Mouse (Mus musculus) midbrain, embryonic 16.5 days (tissue): ENCODE data around the gene Muc2. TPM values are rescaled to one million over a fixed set of nuclear protein-coding genes. Genes with fewer than 3 reads are reported as not detected.

Source experiments
- ATAC-seq: fragments of 200-750 bp; cut with Nextera tagmentation; 2 replicates; pipeline ENCODE4 v1.8.0; 2017; ENCODE audit warnings: moderate TSS enrichment
- H3K27ac ChIP-seq: fragments of 300-500 bp; sonication (generic); 2 replicates; pipeline ENCODE4 v1.5.1; 2014; ENCODE audit warnings: mild to moderate bottlenecking, low read length, mixed read lengths
- H3K27me3 ChIP-seq: fragments of 300-500 bp; sonication (generic); 2 replicates; pipeline ENCODE4 v1.6.1; 2014; ENCODE audit warnings: low read depth, low read length, mixed read lengths; ENCODE audit not compliant: control insufficient read depth, insufficient read depth
- H3K36me3 ChIP-seq: fragments of 300-500 bp; sonication (generic); 2 replicates; pipeline ENCODE4 v1.6.1; 2014; ENCODE audit warnings: mild to moderate bottlenecking, low read length, moderate library complexity, mixed read lengths; ENCODE audit not compliant: control insufficient read depth, insufficient read depth
- H3K4me1 ChIP-seq: fragments of 300-500 bp; sonication (generic); 2 replicates; pipeline ENCODE4 v1.6.1; 2014; ENCODE audit warnings: mild to moderate bottlenecking, low read length, mixed read lengths; ENCODE audit not compliant: control insufficient read depth, insufficient read depth
- H3K4me2 ChIP-seq: fragments of 300-500 bp; sonication (generic); 2 replicates; pipeline ENCODE4 v1.6.1; 2014; ENCODE audit warnings: mild to moderate bottlenecking, low read length, mixed read lengths
- H3K4me3 ChIP-seq: fragments of 300-500 bp; sonication (generic); 2 replicates; pipeline ENCODE4 v1.5.1; 2014; ENCODE audit warnings: low read depth, mild to moderate bottlenecking, low read length, moderate library complexity, mixed read lengths
- H3K9ac ChIP-seq: fragments of 300-500 bp; sonication (generic); 2 replicates; pipeline ENCODE4 v1.6.1; 2014; ENCODE audit warnings: low read depth, low read length, mixed read lengths
- H3K9me3 ChIP-seq: fragments of 300-500 bp; sonication (generic); replicated peaks from 2 replicates; pipeline ENCODE4 v1.6.1; 2014; ENCODE audit warnings: mild to moderate bottlenecking, low read length, mixed read lengths; ENCODE audit not compliant: control insufficient read depth, poor library complexity, severe bottlenecking
- whole genome bisulfite sequencing: fragments of 180-500 bp; shearing (Covaris S2); extraction: QIAGEN DNeasy Blood & Tissue Kit; methylation state at CpG from one replicate; pipeline ENCODE4 v1.1.7; 2014; 5-methylcytosine and 5-hydroxymethylcytosine counted together
- polyA plus RNA-seq: library from polyadenylated mRNA; unstranded; fragments of >200 nt; fragmentation: Nextera tagmentation; extraction: Ambion mirVana; gene quantifications from 2 replicates; pipeline ENCODE4 v1.2.1, GENCODE M21; 2015

The Muc2 gene
- polyA plus RNA-seq, 1 experiment from 2014 or later, result 0.67 TPM

GRCm38 (mm10) chr7:141747451-141748100 is 57.4 kb downstream of the Muc2 start:
- Histone ChIP-seq H3K27ac (no peak overlapping the region), H3K4me1 (no peaks in the 10 kb centered on the region), H3K9me3 (no peaks in the 10 kb centered on the region), H3K36me3 (no peaks in the 10 kb centered on the region), H3K9ac (no peak overlapping the region), H3K4me2 (no peak overlapping the region), H3K4me3 (no peak overlapping the region), H3K27me3 (no peaks in the 10 kb centered on the region)
- WGBS, result 85% methylated on average over 7 of the region's 7 CpGs
- ATAC-seq, result no peak

- Histone ChIP-seq H3K4me2 (no peak overlapping the region), H3K9me3 (no peaks in the 10 kb centered on the region), H3K27ac (no peak overlapping the region), H3K9ac (no peak overlapping the region), H3K27me3 (no peaks in the 10 kb centered on the region), H3K4me1 (no peaks in the 10 kb centered on the region), H3K4me3 (no peak overlapping the region), H3K36me3 (no peaks in the 10 kb centered on the region)
- WGBS, result 84% methylated on average over 6 of the region's 6 CpGs
- ATAC-seq, result no peak
These were observed 62.4 kb downstream of the Muc2 start for GRCm38 (mm10) chr7:141752513-141752912.

- H3K4me2 ChIP-seq, result no peak overlapping the region
- H3K4me1 ChIP-seq, result no peaks in the 10 kb centered on the region
- H3K9me3 ChIP-seq, result no peaks in the 10 kb centered on the region
- WGBS, result 49% methylated on average over 4 of the region's 4 CpGs
- H3K27ac ChIP-seq, result no peak overlapping the region
- no peak overlapping the region for H3K4me3 ChIP-seq
- H3K27me3 ChIP-seq, result no peaks in the 10 kb centered on the region
- H3K36me3 ChIP-seq, result no peaks in the 10 kb centered on the region
- no peak overlapping the region for H3K9ac ChIP-seq
- ATAC-seq, result no peak
These were observed 65.7 kb downstream of the Muc2 start for GRCm38 (mm10) chr7:141755831-141756230.

- ATAC-seq, result no peak
- WGBS, result 81% methylated on average over 4 of the region's 4 CpGs
- H3K9me3 ChIP-seq, result no peaks in the 10 kb centered on the region
- H3K27me3 ChIP-seq, result no peaks in the 10 kb centered on the region
- no peaks in the 10 kb centered on the region for H3K36me3 ChIP-seq
- H3K4me1 ChIP-seq, result no peaks in the 10 kb centered on the region
- H3K4me3 ChIP-seq, result no peak overlapping the region
- no peak overlapping the region for H3K9ac ChIP-seq
- H3K27ac ChIP-seq, result no peak overlapping the region
- H3K4me2 ChIP-seq, result no peak overlapping the region
These were observed 68.2 kb downstream of the Muc2 start for GRCm38 (mm10) chr7:141758291-141758690.

- ATAC-seq, result no peak
- no peaks in the 10 kb centered on the region for H3K27me3 ChIP-seq
- no peaks in the 10 kb centered on the region for H3K36me3 ChIP-seq
- H3K4me3 ChIP-seq, result no peak overlapping the region
- WGBS, result 86% methylated on average over 3 of the region's 3 CpGs
- H3K27ac ChIP-seq, result no peak overlapping the region
- H3K4me2 ChIP-seq, result no peak overlapping the region
- no peaks in the 10 kb centered on the region for H3K4me1 ChIP-seq
- no peaks in the 10 kb centered on the region for H3K9me3 ChIP-seq
- H3K9ac ChIP-seq, result no peak overlapping the region
These were observed 80.4 kb downstream of the Muc2 start for GRCm38 (mm10) chr7:141770521-141770920.

- Histone ChIP-seq H3K4me1 (no peaks in the 10 kb centered on the region), H3K4me3 (no peak overlapping the region), H3K9ac (no peak overlapping the region), H3K4me2 (no peak overlapping the region), H3K27ac (no peak overlapping the region), H3K9me3 (no peaks in the 10 kb centered on the region), H3K27me3 (no peaks in the 10 kb centered on the region), H3K36me3 (no peaks in the 10 kb centered on the region)
- 86% methylated on average over 8 of the region's 8 CpGs for WGBS
- ATAC-seq, result no peak
These were observed 80.8 kb downstream of the Muc2 start for GRCm38 (mm10) chr7:141770988-141771387.

- whole genome bisulfite sequencing, result 67% methylated on average over 1 of the region's 1 CpGs
- no peak for ATAC-seq
- H3K4me1 ChIP-seq, result no peaks in the 10 kb centered on the region
- no peaks in the 10 kb centered on the region for H3K9me3 ChIP-seq
- no peaks in the 10 kb centered on the region for H3K27me3 ChIP-seq
- no peak overlapping the region for H3K4me3 ChIP-seq
- H3K36me3 ChIP-seq, result no peaks in the 10 kb centered on the region
- no peak overlapping the region for H3K27ac ChIP-seq
- no peak overlapping the region for H3K9ac ChIP-seq
- no peak overlapping the region for H3K4me2 ChIP-seq
These were observed 82.0 kb downstream of the Muc2 start for GRCm38 (mm10) chr7:141772058-141772557.

GRCm38 (mm10) chr7:141774855-141775254 is 84.7 kb downstream of the Muc2 start:
- H3K27ac ChIP-seq, result no peak overlapping the region
- H3K4me3 ChIP-seq, result no peak overlapping the region
- no peaks in the 10 kb centered on the region for H3K4me1 ChIP-seq
- H3K4me2 ChIP-seq, result no peak overlapping the region
- no peak overlapping the region for H3K9ac ChIP-seq
- H3K27me3 ChIP-seq, result no peaks in the 10 kb centered on the region
- ATAC-seq, result no peak
- no peaks in the 10 kb centered on the region for H3K9me3 ChIP-seq
- no peaks in the 10 kb centered on the region for H3K36me3 ChIP-seq
- WGBS, result 88% methylated on average over 2 of the region's 2 CpGs

GRCm38 (mm10) chr7:141776199-141776598 is 86.1 kb downstream of the Muc2 start:
- no peaks in the 10 kb centered on the region for H3K4me1 ChIP-seq
- H3K27me3 ChIP-seq, result no peaks in the 10 kb centered on the region
- no peak overlapping the region for H3K4me3 ChIP-seq
- H3K9me3 ChIP-seq, result no peaks in the 10 kb centered on the region
- H3K27ac ChIP-seq, result no peak overlapping the region
- no peak overlapping the region for H3K4me2 ChIP-seq
- WGBS, result 91% methylated on average over 5 of the region's 5 CpGs
- H3K36me3 ChIP-seq, result no peaks in the 10 kb centered on the region
- ATAC-seq, result no peak
- H3K9ac ChIP-seq, result no peak overlapping the region
